10 mouse cellular contexts compared by ENCODE assay signal in the genomic region with DNA sequence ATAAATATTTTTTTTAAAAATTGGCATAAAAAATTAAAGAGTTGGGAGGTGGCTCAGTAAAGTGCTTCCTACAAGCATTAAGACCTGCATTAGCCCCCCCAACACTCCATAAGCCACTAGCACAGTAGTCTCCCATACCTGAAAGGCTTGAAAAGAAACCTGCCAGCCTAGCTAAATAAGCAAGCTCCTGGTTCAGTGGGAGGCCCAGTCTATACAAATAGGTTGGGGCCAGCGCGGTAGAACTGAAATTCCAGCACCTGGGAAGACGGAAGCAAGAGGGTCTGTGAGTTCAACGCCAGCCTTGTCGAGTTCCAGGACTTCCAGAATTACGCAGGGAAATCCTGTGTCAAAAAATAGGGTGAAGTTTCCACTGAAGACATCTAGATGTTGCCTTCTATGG. TPM values are rescaled to one million over a fixed set of nuclear protein-coding genes. Genes with fewer than 3 reads are reported as not detected.
DNase-seq lines count a peak whose midpoint lies in the region; ATAC-seq and TF ChIP-seq lines count a peak whose summit lies in the region.
"Had no signal": no experiment of that assay in that cellular context is flagged by ENCODE, and none has a peak within 500 bp of the region (broad histone marks: within the 10 kb centered on the region; RNA-seq: fewer than 3 reads in every experiment).

No protein-coding gene starts in this region.

- peak; percentile 23 for DNase-seq in gastrocnemius, adult 2 months
- no peak for DNase-seq in gastrocnemius, postnatal 36 days
- DNase-seq in liver, postnatal 0 days = no peak
- no peak for DNase-seq in adrenal gland, postnatal 36 days
- DNase-seq in adrenal gland, adult 8-10 months = no peak
- DNase-seq in adrenal gland, adult 18-20 months (ENCODE audit: low spot score in 2 of 2) = no peak
- DNase-seq: lung, postnatal 36 days; thymus, postnatal 25 days had no signal

- no peak for ATAC-seq in embryonic facial prominence, embryonic 15.5 days (ENCODE audit: insufficient number of reproducible peaks, low FRiP score, low TSS enrichment, low read depth)
- ATAC-seq in liver, postnatal 0 days = no peak

- peak overlapping the region; percentile 69; the same call in 1 of the 2 replicates for H3K4me2 ChIP-seq in embryonic facial prominence, embryonic 15.5 days (replicated peaks)
- peak overlapping the region; percentile 88 for H3K4me2 ChIP-seq in liver, postnatal 0 days (ENCODE audit: low read depth, low read length)

- H3K27ac ChIP-seq in gastrocnemius, adult 2 months = peak overlapping the region; percentile 100
- no peak overlapping the region; the same call in 1 of the 2 replicates for H3K27ac ChIP-seq in embryonic facial prominence, embryonic 15.5 days (replicated peaks)
- peak overlapping the region; percentile 100 for H3K27ac ChIP-seq in liver, postnatal 0 days (ENCODE audit: low read depth)

- H3K27me3 ChIP-seq in E14TG2a.4 (ENCODE audit: insufficient read depth, low read length) = no peaks in the 10 kb centered on the region
- H3K27me3 ChIP-seq in embryonic facial prominence, embryonic 15.5 days = no peaks in the 10 kb centered on the region
- H3K27me3 ChIP-seq in liver, postnatal 0 days (ENCODE audit: insufficient read depth, low read length) = no peaks in the 10 kb centered on the region

- TF ChIP-seq EP300 in liver, postnatal 0 days (IDR thresholded peaks at IDR 0.05; ENCODE audit: low read depth) = no peak

- H3K9me3 ChIP-seq in E14TG2a.4 (ENCODE audit: low read length) = no peaks in the 10 kb centered on the region
- no peaks in the 10 kb centered on the region for H3K9me3 ChIP-seq in embryonic facial prominence, embryonic 15.5 days (replicated peaks)
- no peaks in the 10 kb centered on the region for H3K9me3 ChIP-seq in liver, postnatal 0 days (ENCODE audit: low read length)

- peak overlapping the region; percentile 79 for H3K4me3 ChIP-seq in gastrocnemius, adult 2 months
- H3K4me3 ChIP-seq in E14TG2a.4 (replicated peaks; ENCODE audit: low read length) = peak overlapping the region; percentile 93
- no peak overlapping the region; the same call in 1 of the 2 replicates for H3K4me3 ChIP-seq in embryonic facial prominence, embryonic 15.5 days (replicated peaks)
- H3K4me3 ChIP-seq in liver, postnatal 0 days (ENCODE audit: low read depth, low read length) = peak overlapping the region; percentile 82

- H3K36me3 ChIP-seq in E14TG2a.4 (ENCODE audit: insufficient read depth, low read length) = peaks cover 11% of the 10 kb centered on the region; the same call in 1 of the 2 replicates
- H3K36me3 ChIP-seq in embryonic facial prominence, embryonic 15.5 days = no peaks in the 10 kb centered on the region
- no peaks in the 10 kb centered on the region for H3K36me3 ChIP-seq in liver, postnatal 0 days (replicated peaks; ENCODE audit: insufficient read depth, low read length)

- no peak for TF ChIP-seq CTCF in gastrocnemius, adult 2 months (IDR thresholded peaks at IDR 0.05)
- TF ChIP-seq CTCF in E14TG2a.4 (conservative IDR thresholded peaks at IDR 0.05; ENCODE audit: low read length) = no peak
- no peak for TF ChIP-seq CTCF in liver, postnatal 0 days (IDR thresholded peaks at IDR 0.05; ENCODE audit: low read depth)

- intact Hi-C loops in gastrocnemius, adult 2 months (cut with DNase I) = no loop called here
- intact Hi-C loops in gastrocnemius, postnatal 36 days (cut with DNase I) = no loop called here

- WGBS in embryonic facial prominence, embryonic 15.5 days = 92% methylated on average over 6 of the region's 6 CpGs
- 89% methylated on average over 6 of the region's 6 CpGs for WGBS in liver, postnatal 0 days (ENCODE audit: insufficient replicate concordance)

- no peak overlapping the region for H3K9ac ChIP-seq in embryonic facial prominence, embryonic 15.5 days
- H3K9ac ChIP-seq in liver, postnatal 0 days (replicated peaks) = no peak overlapping the region

- peaks cover 41% of the 10 kb centered on the region for H3K4me1 ChIP-seq in E14TG2a.4 (replicated peaks; ENCODE audit: low read depth, low read length)
- peaks cover 15% of the 10 kb centered on the region for H3K4me1 ChIP-seq in embryonic facial prominence, embryonic 15.5 days
- peaks cover 21% of the 10 kb centered on the region for H3K4me1 ChIP-seq in liver, postnatal 0 days (ENCODE audit: insufficient read depth)

RNA-seq across cellular contexts. Expression of gene Nfyc, which starts 5.0 kb away (rescaled TPM):
- 10 to 100 TPM; 45.2 to 47.9 TPM for total RNA-seq in gastrocnemius, adult 2 months (2021)
- total RNA-seq in gastrocnemius, postnatal 36 days (2021) = 10 to 100 TPM; 37.9 to 40.1 TPM
- 88.3 and 99.4 TPM in 2 replicates for polyA plus RNA-seq in embryonic facial prominence, embryonic 15.5 days (2015; fragmentation: Nextera tagmentation; extraction: Ambion mirVana)
- polyA plus RNA-seq in liver, postnatal 0 days (2015; fragmentation: Nextera tagmentation; extraction: Ambion mirVana) = 30.4 and 32.0 TPM in 2 replicates
- 10 to 100 TPM; 46.6 to 50.0 TPM for total RNA-seq in adrenal gland, postnatal 36 days (2021)
- total RNA-seq in adrenal gland, adult 8-10 months (2022) = 10 to 100 TPM; 53.7 to 65.7 (median 59.4) TPM
- 10 to 100 TPM; 53.9 to 57.2 TPM for total RNA-seq in adrenal gland, adult 18-20 months (2021)

RNA-seq across cellular contexts. Expression of gene Rims3, which starts 28.2 kb away (rescaled TPM):
- total RNA-seq in gastrocnemius, adult 2 months (2021) = under 1 TPM in 1 of 2 experiments, not detected in 1; 0.03 TPM
- under 1 TPM in 1 of 2 experiments, not detected in 1; 0.05 TPM for total RNA-seq in gastrocnemius, postnatal 36 days (2021)
- polyA plus RNA-seq in embryonic facial prominence, embryonic 15.5 days (2015; fragmentation: Nextera tagmentation; extraction: Ambion mirVana) = 1.6 and 2.4 TPM in 2 replicates
- 0.26 and 0.31 TPM in 2 replicates for polyA plus RNA-seq in liver, postnatal 0 days (2015; fragmentation: Nextera tagmentation; extraction: Ambion mirVana)
- total RNA-seq in adrenal gland, postnatal 36 days (2021) = 1 to 10 TPM; 5.5 to 6.2 TPM
- total RNA-seq in adrenal gland, adult 8-10 months (2022) = 10 to 100 TPM; 10.5 to 20.5 (median 15.0) TPM
- 1 to 10 TPM; 9.2 to 10.0 TPM for total RNA-seq in adrenal gland, adult 18-20 months (2021)

Comparison
In these comparisons a context has a peak if more than half of its experiments do, and no peak if none do; other contexts are left out.
1. RNA of gene Rims3, which starts 28.2 kb away (total RNA-seq): 10.5 to 20.5 TPM in adrenal gland, adult 8-10 months, 9.2 to 10.0 TPM in adrenal gland, adult 18-20 months and 5.5 to 6.2 TPM in adrenal gland, postnatal 36 days; 0.05 TPM in gastrocnemius, postnatal 36 days and 0.03 TPM in gastrocnemius, adult 2 months; every median in the first group is over 4 times any median in the second.